Mouse (Mus musculus): Measurements from ENCODE around the gene Slc7a12.

Gene Slc7a12

GRCm38 (mm10) chr3:14480397-14480796, at the start of gene Slc7a12:
TSS of gene Slc7a12 (plus strand) at chr3:14480697.
- no peak for DNase-seq (ENCODE audit: low read depth, low spot score)

GRCm38 (mm10) chr3:14432381-14432780, 48.1 kb upstream of the Slc7a12 start:
- no peak for DNase-seq (ENCODE audit: low read depth, low spot score)

DNA sequence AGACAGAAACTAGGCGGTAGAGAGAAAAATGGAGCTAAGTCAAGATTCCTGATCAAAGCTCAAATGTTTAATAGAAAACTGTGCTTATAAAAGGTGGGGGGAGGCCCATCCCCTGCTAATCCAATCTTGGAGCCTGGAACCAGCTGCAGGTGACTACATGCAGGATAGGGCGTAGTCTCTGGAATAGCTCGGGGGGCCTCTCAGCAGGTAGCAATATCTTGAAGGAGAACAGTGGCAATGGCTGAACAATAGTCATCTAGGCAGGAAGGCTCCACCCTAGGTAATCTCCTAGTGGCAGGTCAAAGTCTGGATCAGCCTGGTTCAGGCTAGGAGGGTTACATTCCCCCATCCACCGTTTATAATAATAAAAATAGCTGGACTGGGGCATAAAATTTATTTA, 34.5 kb upstream of the Slc7a12 start:
- DNase-seq (ENCODE audit: low read depth, low spot score), result no peak

DNA sequence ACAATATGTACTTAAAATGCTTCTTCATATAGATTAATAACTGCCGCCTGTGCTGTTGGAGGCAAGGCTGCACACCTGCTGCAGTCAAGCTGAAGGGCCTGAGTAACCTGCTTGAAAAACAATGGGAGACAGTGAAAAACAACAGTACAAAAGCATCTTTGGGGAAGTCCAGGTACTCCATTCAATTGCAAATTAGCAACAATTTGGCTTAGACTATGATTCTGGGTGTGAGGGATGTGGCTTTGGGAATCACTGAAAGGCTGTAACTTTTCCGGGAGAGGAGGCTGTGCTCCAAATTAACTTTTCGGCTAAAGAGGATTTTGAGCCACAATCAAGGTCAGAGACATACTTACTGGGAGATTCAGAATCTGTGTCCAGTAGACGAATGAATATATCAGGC, 33.8 kb upstream of the Slc7a12 start:
- no peak for DNase-seq (ENCODE audit: low read depth, low spot score)

Measured in skeletal muscle tissue, adult 2 months (tissue).